Mouse (Mus musculus) midbrain, embryonic 11.5 days (tissue): ENCODE results near the gene Plekhn1. TPM values are rescaled to one million over a fixed set of nuclear protein-coding genes. Genes with fewer than 3 reads are reported as not detected.

ENCODE experiments used
- ATAC-seq: fragments of 200-750 bp; cut with Nextera tagmentation; 2 replicates; pipeline ENCODE4 v1.8.0; 2017; ENCODE audit warnings: moderate TSS enrichment, moderate library complexity; ENCODE audit not compliant: low FRiP score
- DNase-seq: peaks from one replicate; pipeline ENCODE4 v3.0.0; 2015; ENCODE audit warnings: low spot score; ENCODE audit errors: missing footprints
- H3K27ac ChIP-seq: fragments of 300-500 bp; sonication (generic); 2 replicates; pipeline ENCODE4 v1.5.1; 2014; ENCODE audit warnings: low read depth, low read length
- H3K27me3 ChIP-seq: fragments of 300-500 bp; sonication (generic); 2 replicates; pipeline ENCODE4 v1.6.1; 2014; ENCODE audit warnings: mild to moderate bottlenecking, low read length, moderate library complexity, mixed read lengths; ENCODE audit not compliant: control insufficient read depth, insufficient read depth
- H3K36me3 ChIP-seq: fragments of 300-500 bp; sonication (generic); 2 replicates; pipeline ENCODE4 v1.6.1; 2014; ENCODE audit warnings: mild to moderate bottlenecking, low read length, moderate library complexity, mixed read lengths; ENCODE audit not compliant: control insufficient read depth, insufficient read depth
- H3K4me1 ChIP-seq: fragments of 300-500 bp; sonication (generic); 2 replicates; pipeline ENCODE4 v1.6.1; 2014; ENCODE audit warnings: low read length; ENCODE audit not compliant: control insufficient read depth, insufficient read depth
- H3K4me2 ChIP-seq: fragments of 300-500 bp; sonication (generic); 2 replicates; pipeline ENCODE4 v1.6.1; 2014; ENCODE audit warnings: mild to moderate bottlenecking, moderate library complexity
- H3K4me3 ChIP-seq: fragments of 300-500 bp; sonication (generic); 2 replicates; pipeline ENCODE4 v1.5.1; 2014; ENCODE audit warnings: low read depth, low read length
- H3K9ac ChIP-seq: fragments of 300-500 bp; sonication (generic); 2 replicates; pipeline ENCODE4 v1.6.1; 2014; ENCODE audit warnings: low read length
- H3K9me3 ChIP-seq: fragments of 300-500 bp; sonication (generic); 2 replicates; pipeline ENCODE4 v1.6.1; 2016; ENCODE audit warnings: low read length; ENCODE audit not compliant: control insufficient read depth
- WGBS: fragments of 180-500 bp; shearing (Covaris S2); extraction: QIAGEN DNeasy Blood & Tissue Kit; methylation state at CpG from one replicate; pipeline ENCODE4 v1.1.7; 2014; 5-methylcytosine and 5-hydroxymethylcytosine counted together
- polyA plus RNA-seq: library from polyadenylated mRNA; unstranded; fragments of >200 nt; fragmentation: Nextera tagmentation; extraction: Ambion mirVana; gene quantifications from 2 replicates; pipeline ENCODE4 v1.2.1, GENCODE M21; 2014

Gene Plekhn1
- polyA plus RNA-seq, 1 experiment from 2014 or later: 18.1 TPM

- H3K27ac ChIP-seq: no peak overlapping the region
- no peak for ATAC-seq
- no peak for DNase-seq
- H3K4me1 ChIP-seq: peaks cover 72% of the 10 kb centered on the region
- H3K9me3 ChIP-seq: no peaks in the 10 kb centered on the region
- H3K4me3 ChIP-seq: no peak overlapping the region
- H3K27me3 ChIP-seq: no peaks in the 10 kb centered on the region; the same call in 1 of the 2 replicates
- no peak overlapping the region for H3K4me2 ChIP-seq
- H3K36me3 ChIP-seq: peaks cover 10% of the 10 kb centered on the region
- 0 out of 2 replicates have a peak overlapping the region, but pooled peaks have one; percentile 16 for H3K9ac ChIP-seq
- WGBS: 62% methylated on average over 8 of the region's 8 CpGs
Measured at GRCm38 (mm10) chr4:156192421-156193199, 42.0 kb downstream of the Plekhn1 start.

- H3K9ac ChIP-seq: peak overlapping the region; percentile 20
- no peak overlapping the region for H3K4me3 ChIP-seq
- ATAC-seq (peak; percentile 54), DNase-seq (peak; percentile 94)
- no peaks in the 10 kb centered on the region for H3K9me3 ChIP-seq
- H3K36me3 ChIP-seq: peaks cover 10% of the 10 kb centered on the region
- H3K27ac ChIP-seq: peak overlapping the region; percentile 78
- 6% methylated on average over 6 of the region's 6 CpGs for WGBS
- peak overlapping the region; percentile 25 for H3K4me2 ChIP-seq
- H3K27me3 ChIP-seq: no peaks in the 10 kb centered on the region
- H3K4me1 ChIP-seq: peaks cover 76% of the 10 kb centered on the region
Measured at GRCm38 (mm10) chr4:156188811-156189323, 45.8 kb downstream of the Plekhn1 start.

DNA sequence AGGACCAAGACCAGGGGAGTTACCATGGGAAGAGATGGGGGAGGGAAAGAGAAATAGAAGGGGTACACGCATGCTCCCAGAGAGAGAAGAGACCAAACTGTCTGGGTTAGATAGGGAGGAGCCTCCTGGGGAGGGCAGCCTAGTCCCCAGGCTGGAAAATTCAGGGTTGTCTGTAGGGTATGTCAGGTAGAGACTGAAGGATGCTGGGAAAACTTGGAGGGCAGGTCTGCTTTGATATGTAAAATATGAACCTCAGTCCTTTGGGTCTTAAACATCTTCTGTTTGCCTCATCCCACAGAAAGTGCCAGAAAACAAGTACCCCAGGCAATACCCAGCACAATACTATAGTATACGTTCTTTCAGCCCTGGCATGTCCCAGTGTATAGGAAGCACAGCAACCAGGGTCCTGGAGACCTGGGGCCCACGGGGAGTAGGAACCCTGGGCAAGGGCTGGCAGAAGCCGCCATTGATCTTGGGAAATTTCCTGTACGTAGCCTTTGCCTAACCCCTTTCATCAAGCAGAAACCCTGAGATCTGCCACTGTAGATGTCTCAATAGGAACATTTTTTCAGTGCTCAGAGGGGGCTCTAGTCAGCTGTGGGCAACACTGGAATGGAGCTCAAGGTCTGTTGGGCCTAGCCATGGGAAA, 46.4 kb downstream of the Plekhn1 start:
- peak overlapping the region; percentile 25; the same call in 1 of the 2 replicates for H3K4me2 ChIP-seq
- H3K9ac ChIP-seq: peak overlapping the region; percentile 20
- peaks cover 10% of the 10 kb centered on the region for H3K36me3 ChIP-seq
- peak overlapping the region; percentile 78 for H3K27ac ChIP-seq
- H3K27me3 ChIP-seq: no peaks in the 10 kb centered on the region
- H3K4me1 ChIP-seq: peaks cover 77% of the 10 kb centered on the region
- DNase-seq: no peak
- H3K9me3 ChIP-seq: no peaks in the 10 kb centered on the region
- no peak; the same call in 1 of the 2 replicates for ATAC-seq
- 40% methylated on average over 5 of the region's 5 CpGs for WGBS
- no peak overlapping the region for H3K4me3 ChIP-seq

DNA sequence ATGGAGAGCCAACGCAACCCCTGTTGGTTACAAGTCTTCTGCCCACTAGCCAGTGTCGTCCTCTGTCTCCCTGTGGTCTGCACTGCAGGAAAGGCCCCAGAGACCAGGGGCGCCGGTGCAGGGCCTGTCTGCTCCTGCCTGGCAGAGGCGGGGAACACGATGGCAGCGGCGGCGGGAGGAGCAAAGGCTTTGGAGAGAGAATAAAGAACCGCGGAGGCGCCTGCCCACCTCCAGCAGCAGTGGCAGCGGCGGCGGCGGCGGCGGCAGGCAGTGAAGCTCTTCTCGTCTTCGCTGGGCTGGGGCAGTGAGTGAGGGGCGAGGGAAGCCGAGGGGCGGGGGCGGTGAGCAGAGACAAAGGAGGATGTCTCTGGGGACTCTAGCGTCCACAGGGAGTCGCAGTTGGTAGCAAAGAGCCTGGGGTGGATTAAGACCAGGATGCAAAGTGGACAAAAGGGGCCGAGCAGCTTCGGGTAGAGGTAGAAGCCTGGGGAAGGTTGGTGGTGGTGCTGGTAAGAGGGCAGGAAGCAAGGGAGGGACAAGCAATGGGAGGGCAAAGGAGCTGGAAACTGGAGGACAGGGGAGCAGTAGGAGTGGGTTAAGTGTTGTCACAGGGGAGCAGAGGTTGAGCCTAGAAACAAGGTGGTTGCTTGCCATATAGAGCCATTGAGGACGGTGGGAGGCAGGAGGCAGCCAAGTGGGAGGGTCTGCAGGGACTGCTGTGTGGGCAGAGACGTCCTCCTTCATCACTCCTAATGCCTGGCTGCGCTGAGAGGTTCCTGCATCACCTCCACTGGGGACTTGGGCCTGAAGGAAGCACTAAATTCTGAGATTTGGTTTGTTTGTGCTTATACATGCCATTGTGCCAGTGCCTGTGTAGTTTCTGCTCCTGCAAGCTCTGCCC, 48.5 kb downstream of the Plekhn1 start:
- Histone ChIP-seq H3K4me1 (peaks cover 71% of the 10 kb centered on the region), H3K36me3 (peaks cover 8% of the 10 kb centered on the region; the same call in 1 of the 2 replicates)
- DNase-seq: peak; percentile 96

GRCm38 (mm10) chr4:156185456-156185949, 49.2 kb downstream of the Plekhn1 start:
- DNase-seq (peak; percentile 92), ATAC-seq (peak; percentile 28)
- H3K36me3 ChIP-seq: peaks cover 2% of the 10 kb centered on the region; the same call in 1 of the 2 replicates
- H3K9me3 ChIP-seq: no peaks in the 10 kb centered on the region
- H3K4me1 ChIP-seq: peaks cover 64% of the 10 kb centered on the region
- WGBS: 50% methylated on average over 13 of the region's 13 CpGs
- H3K4me3 ChIP-seq: peak overlapping the region; percentile 38
- peak overlapping the region; percentile 88 for H3K27ac ChIP-seq
- H3K27me3 ChIP-seq: no peaks in the 10 kb centered on the region
- H3K9ac ChIP-seq: peak overlapping the region; percentile 85
- H3K4me2 ChIP-seq: peak overlapping the region; percentile 72

More for the DNA sequence above, 48.5 kb downstream of the Plekhn1 start:
- Histone ChIP-seq H3K9ac (peak overlapping the region; percentile 85), H3K27ac (peak overlapping the region; percentile 88), H3K4me3 (peak overlapping the region; percentile 38), H3K9me3 (no peaks in the 10 kb centered on the region), H3K4me2 (peak overlapping the region; percentile 72), H3K27me3 (no peaks in the 10 kb centered on the region)
- ATAC-seq: peak; percentile 75
- WGBS: 2% methylated on average over 31 of the region's 31 CpGs

- H3K27ac ChIP-seq: no peak overlapping the region
- ATAC-seq: peak; percentile 13
- 86% methylated on average over 7 of the region's 7 CpGs for WGBS
- H3K36me3 ChIP-seq: peaks cover 5% of the 10 kb centered on the region
- H3K27me3 ChIP-seq: no peaks in the 10 kb centered on the region
- H3K4me3 ChIP-seq: peak overlapping the region; percentile 38
- H3K9ac ChIP-seq: peak overlapping the region; percentile 85
- peak overlapping the region; percentile 72 for H3K4me2 ChIP-seq
- no peak for DNase-seq
- no peaks in the 10 kb centered on the region for H3K9me3 ChIP-seq
- H3K4me1 ChIP-seq: peaks cover 53% of the 10 kb centered on the region
Measured at GRCm38 (mm10) chr4:156184291-156184954, 50.2 kb downstream of the Plekhn1 start.

DNA sequence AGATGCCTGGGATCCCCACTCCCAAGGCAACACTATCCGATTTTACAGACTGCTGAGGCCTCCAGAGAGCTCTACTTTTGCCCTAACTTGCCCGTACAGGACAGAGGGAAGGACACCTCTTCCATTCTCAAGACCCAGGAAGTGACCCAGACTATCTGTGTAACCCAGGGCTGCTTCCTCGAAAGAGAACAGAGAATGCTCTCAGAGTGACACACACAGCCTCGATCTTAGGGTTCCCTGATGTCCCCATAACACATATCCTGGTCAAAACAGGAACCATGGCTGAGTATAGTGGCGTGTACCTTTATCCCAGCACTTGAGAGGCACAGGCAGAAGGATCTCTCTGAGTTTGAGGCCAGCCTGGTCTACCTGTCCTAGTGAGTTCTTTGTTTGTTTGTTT, 50.9 kb downstream of the Plekhn1 start:
- DNase-seq (no peak), ATAC-seq (no peak)
- Histone ChIP-seq H3K27me3 (no peaks in the 10 kb centered on the region), H3K36me3 (peaks cover 12% of the 10 kb centered on the region), H3K4me2 (peak overlapping the region; percentile 72), H3K9ac (peak overlapping the region; percentile 27; the same call in 1 of the 2 replicates), H3K27ac (no peak overlapping the region), H3K4me3 (peak overlapping the region; percentile 15), H3K9me3 (no peaks in the 10 kb centered on the region), H3K4me1 (peaks cover 46% of the 10 kb centered on the region)
- WGBS: 88% methylated on average over 5 of the region's 5 CpGs

- Histone ChIP-seq H3K9ac (no peak overlapping the region), H3K36me3 (peaks cover 60% of the 10 kb centered on the region), H3K9me3 (no peaks in the 10 kb centered on the region), H3K27me3 (no peaks in the 10 kb centered on the region), H3K4me2 (no peak overlapping the region), H3K4me1 (no peaks in the 10 kb centered on the region; the same call in 1 of the 2 replicates), H3K4me3 (no peak overlapping the region), H3K27ac (no peak overlapping the region)
- peak; percentile 73 for DNase-seq
- ATAC-seq: no peak
- 95% methylated on average over 9 of the region's 9 CpGs for WGBS
Measured at GRCm38 (mm10) chr4:156177630-156178029, 57.0 kb downstream of the Plekhn1 start.
